Mouse (Mus musculus): ENCODE measurements around the gene Kifc3. TPM values are rescaled to one million over a fixed set of nuclear protein-coding genes. Genes with fewer than 3 reads are reported as not detected.

Kifc3 gene
- polyA plus RNA-seq, 1 experiment from 2014 or later, result 29.8 TPM

- 73% methylated on average over 7 of the region's 7 CpGs for WGBS
- no peak for ATAC-seq (replicated peaks)
- Histone ChIP-seq H3K4me3 (no peak overlapping the region), H3K9ac (no peak overlapping the region), H3K9me3 (no peaks in the 10 kb centered on the region), H3K36me3 (replicated peaks) (no peaks in the 10 kb centered on the region), H3K27ac (no peak overlapping the region), H3K4me1 (no peaks in the 10 kb centered on the region), H3K4me2 (no peak overlapping the region), H3K27me3 (replicated peaks) (no peaks in the 10 kb centered on the region)
Observed at GRCm38 (mm10) chr8:95226251-95227150, 23.9 kb upstream of the Kifc3 start.

GRCm38 (mm10) chr8:95223969-95224368, 21.4 kb upstream of the Kifc3 start:
- no peaks in the 10 kb centered on the region for H3K4me1 ChIP-seq
- H3K27ac ChIP-seq, result no peak overlapping the region
- no peak overlapping the region for H3K4me3 ChIP-seq
- no peak for ATAC-seq (replicated peaks)
- no peaks in the 10 kb centered on the region for H3K9me3 ChIP-seq
- no peaks in the 10 kb centered on the region for H3K36me3 ChIP-seq (replicated peaks)
- no peaks in the 10 kb centered on the region for H3K27me3 ChIP-seq (replicated peaks)
- no peak overlapping the region for H3K4me2 ChIP-seq
- 81% methylated on average over 5 of the region's 5 CpGs for WGBS
- no peak overlapping the region for H3K9ac ChIP-seq

- Histone ChIP-seq H3K27ac (no peak overlapping the region), H3K27me3 (replicated peaks) (no peaks in the 10 kb centered on the region), H3K36me3 (replicated peaks) (no peaks in the 10 kb centered on the region), H3K4me2 (no peak overlapping the region), H3K4me1 (no peaks in the 10 kb centered on the region), H3K9ac (no peak overlapping the region), H3K4me3 (no peak overlapping the region), H3K9me3 (no peaks in the 10 kb centered on the region)
- no peak for ATAC-seq (replicated peaks)
- 56% methylated on average over 2 of the region's 2 CpGs for WGBS
Observed at GRCm38 (mm10) chr8:95221045-95221444, 18.4 kb upstream of the Kifc3 start.

GRCm38 (mm10) chr8:95220571-95220998, 18.0 kb upstream of the Kifc3 start:
- Histone ChIP-seq H3K4me3 (no peak overlapping the region), H3K36me3 (replicated peaks) (no peaks in the 10 kb centered on the region), H3K27ac (no peak overlapping the region), H3K4me2 (no peak overlapping the region), H3K9me3 (no peaks in the 10 kb centered on the region), H3K27me3 (replicated peaks) (no peaks in the 10 kb centered on the region), H3K9ac (no peak overlapping the region), H3K4me1 (no peaks in the 10 kb centered on the region)
- WGBS, result 59% methylated on average over 7 of the region's 7 CpGs
- no peak for ATAC-seq (replicated peaks)

- Histone ChIP-seq H3K9me3 (no peaks in the 10 kb centered on the region), H3K27me3 (replicated peaks) (no peaks in the 10 kb centered on the region), H3K4me3 (no peak overlapping the region), H3K4me1 (no peaks in the 10 kb centered on the region), H3K27ac (no peak overlapping the region), H3K4me2 (no peak overlapping the region), H3K36me3 (replicated peaks) (no peaks in the 10 kb centered on the region), H3K9ac (no peak overlapping the region)
- no peak for ATAC-seq (replicated peaks)
- WGBS, result 91% methylated on average over 8 of the region's 8 CpGs
Observed at GRCm38 (mm10) chr8:95219623-95220022, 17.0 kb upstream of the Kifc3 start.

GRCm38 (mm10) chr8:95215709-95216360, 13.2 kb upstream of the Kifc3 start:
- H3K4me2 ChIP-seq, result no peak overlapping the region
- H3K9me3 ChIP-seq, result no peaks in the 10 kb centered on the region
- H3K36me3 ChIP-seq (replicated peaks), result no peaks in the 10 kb centered on the region
- no peaks in the 10 kb centered on the region for H3K4me1 ChIP-seq
- H3K4me3 ChIP-seq, result no peak overlapping the region
- WGBS, result 56% methylated on average over 11 of the region's 11 CpGs
- no peak overlapping the region for H3K27ac ChIP-seq
- H3K9ac ChIP-seq, result no peak overlapping the region
- no peak for ATAC-seq (replicated peaks)
- H3K27me3 ChIP-seq (replicated peaks), result no peaks in the 10 kb centered on the region

- Histone ChIP-seq H3K4me1 (peaks cover 8% of the 10 kb centered on the region), H3K9ac (no peak overlapping the region), H3K4me2 (no peak overlapping the region), H3K27ac (no peak overlapping the region), H3K4me3 (no peak overlapping the region), H3K27me3 (replicated peaks) (no peaks in the 10 kb centered on the region), H3K36me3 (replicated peaks) (no peaks in the 10 kb centered on the region), H3K9me3 (no peaks in the 10 kb centered on the region)
- ATAC-seq (replicated peaks), result no peak
- 70% methylated on average over 11 of the region's 11 CpGs for WGBS
Observed at GRCm38 (mm10) chr8:95209924-95210323, 7.3 kb upstream of the Kifc3 start.

- Histone ChIP-seq H3K36me3 (replicated peaks) (no peaks in the 10 kb centered on the region), H3K9ac (no peak overlapping the region), H3K4me2 (no peak overlapping the region), H3K27me3 (replicated peaks) (no peaks in the 10 kb centered on the region), H3K9me3 (no peaks in the 10 kb centered on the region), H3K4me3 (no peak overlapping the region), H3K4me1 (peaks cover 15% of the 10 kb centered on the region), H3K27ac (peak overlapping the region; percentile 57)
- peak; percentile 70 for ATAC-seq (replicated peaks)
- WGBS, result 12% methylated on average over 8 of the region's 8 CpGs
Observed at GRCm38 (mm10) chr8:95205946-95206345, 3.3 kb upstream of the Kifc3 start.

- Histone ChIP-seq H3K9me3 (no peaks in the 10 kb centered on the region), H3K9ac (no peak overlapping the region), H3K4me3 (no peak overlapping the region), H3K4me2 (no peak overlapping the region), H3K4me1 (peaks cover 15% of the 10 kb centered on the region), H3K36me3 (replicated peaks) (no peaks in the 10 kb centered on the region), H3K27ac (no peak overlapping the region), H3K27me3 (replicated peaks) (no peaks in the 10 kb centered on the region)
- WGBS, result 16% methylated on average over 10 of the region's 10 CpGs
- ATAC-seq (replicated peaks), result peak; percentile 75
Observed at GRCm38 (mm10) chr8:95204039-95204380, 1.4 kb upstream of the Kifc3 start.

- H3K4me1 ChIP-seq, result peaks cover 15% of the 10 kb centered on the region
- WGBS, result 50% methylated on average over 9 of the region's 9 CpGs
- no peak overlapping the region for H3K9ac ChIP-seq
- H3K4me3 ChIP-seq, result no peak overlapping the region
- no peak for ATAC-seq (replicated peaks)
- H3K27ac ChIP-seq, result no peak overlapping the region
- no peaks in the 10 kb centered on the region for H3K9me3 ChIP-seq
- H3K27me3 ChIP-seq (replicated peaks), result no peaks in the 10 kb centered on the region
- H3K36me3 ChIP-seq (replicated peaks), result no peaks in the 10 kb centered on the region
- no peak overlapping the region for H3K4me2 ChIP-seq
Observed at GRCm38 (mm10) chr8:95203326-95204038, 870 bp upstream of the Kifc3 start.

GRCm38 (mm10) chr8:95202056-95202570, 499 bp downstream of the Kifc3 start:
- no peak overlapping the region for H3K27ac ChIP-seq
- 74% methylated on average over 8 of the region's 8 CpGs for WGBS
- no peak for ATAC-seq (replicated peaks)

GRCm38 (mm10) chr8:95201491-95201890, 1.1 kb downstream of the Kifc3 start:
- no peak overlapping the region for H3K4me3 ChIP-seq
- no peak overlapping the region for H3K4me2 ChIP-seq
- no peak overlapping the region for H3K27ac ChIP-seq
- 63% methylated on average over 7 of the region's 7 CpGs for WGBS
- no peaks in the 10 kb centered on the region for H3K27me3 ChIP-seq (replicated peaks)
- H3K4me1 ChIP-seq, result peaks cover 15% of the 10 kb centered on the region
- H3K9ac ChIP-seq, result no peak overlapping the region
- no peak for ATAC-seq (replicated peaks)
- no peaks in the 10 kb centered on the region for H3K9me3 ChIP-seq
- no peaks in the 10 kb centered on the region for H3K36me3 ChIP-seq (replicated peaks)

More at GRCm38 (mm10) chr8:95202056-95202570, 499 bp downstream of the Kifc3 start:
- peaks cover 15% of the 10 kb centered on the region for H3K4me1 ChIP-seq
- H3K4me2 ChIP-seq, result no peak overlapping the region
- H3K9me3 ChIP-seq, result no peaks in the 10 kb centered on the region
- no peak overlapping the region for H3K9ac ChIP-seq
- no peak overlapping the region for H3K4me3 ChIP-seq
- no peaks in the 10 kb centered on the region for H3K36me3 ChIP-seq (replicated peaks)
- no peaks in the 10 kb centered on the region for H3K27me3 ChIP-seq (replicated peaks)
